Mouse (Mus musculus): Measurements from ENCODE around the gene Ccdc124. TPM values are rescaled to one million over a fixed set of nuclear protein-coding genes. Genes with fewer than 3 reads are reported as not detected.
A peak's percentile ranks its signal among the peaks of the same experiment; 100 is the strongest.
"Not testable (repeated sequence)": the region's sequence is repeated elsewhere in the genome, so short reads cannot be mapped to it uniquely, and the experiment has no call there.

The Ccdc124 gene
- polyA plus RNA-seq, 1 experiment from 2014 or later = 102 TPM

- not testable (repeated sequence) for H3K9me3 ChIP-seq (ENCODE audit: control insufficient read depth, low read depth, low read length); ATAC-seq (ENCODE audit: insufficient number of reproducible peaks, insufficient read depth, low FRiP score, low read depth)
- 74% methylated on average over 3 of the region's 3 CpGs for WGBS
Measured at GRCm38 (mm10) chr8:70822594-70822993, 51.1 kb downstream of the Ccdc124 start.

DNA sequence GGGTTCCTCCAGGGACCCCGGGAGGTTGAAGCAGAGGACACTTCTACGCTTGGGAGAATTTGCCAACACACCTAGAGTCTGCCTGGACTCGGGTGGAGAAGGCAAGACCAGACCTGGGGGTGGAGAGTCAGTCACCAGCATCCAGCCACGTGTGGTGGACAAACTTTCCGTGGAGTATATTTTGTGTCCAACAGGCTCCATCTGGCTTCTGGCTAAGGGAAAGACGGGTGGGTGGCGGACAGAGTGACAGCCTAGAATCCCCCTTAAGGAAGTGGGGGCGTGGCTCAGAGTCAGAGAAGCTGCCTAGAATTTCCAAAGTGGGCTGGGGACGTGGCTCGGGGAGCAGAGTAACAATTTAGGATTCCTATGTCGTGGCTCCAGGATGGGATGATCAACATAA, 51.7 kb downstream of the Ccdc124 start:
- Histone ChIP-seq H3K27ac (ENCODE audit: low read length) (no peak overlapping the region), H3K27me3 (ENCODE audit: control insufficient read depth, insufficient read depth, low read length) (no peaks in the 10 kb centered on the region), H3K4me1 (ENCODE audit: control insufficient read depth, insufficient read depth, low read length) (peaks cover 4% of the 10 kb centered on the region; the same call in 1 of the 2 replicates), H3K4me2 (replicated peaks; ENCODE audit: low read depth, low read length) (no peak overlapping the region), H3K4me3 (ENCODE audit: low read depth, low read length) (no peak overlapping the region), H3K9me3 (ENCODE audit: control insufficient read depth, low read depth, low read length) (0 out of 2 replicates have a peak, but pooled peaks cover 2% of the 10 kb centered on the region), H3K36me3 (ENCODE audit: control insufficient read depth, insufficient read depth, low read length) (no peaks in the 10 kb centered on the region), H3K9ac (replicated peaks; ENCODE audit: low read depth, low read length) (no peak overlapping the region)
- ATAC-seq (ENCODE audit: insufficient number of reproducible peaks, insufficient read depth, low FRiP score, low read depth) = no peak
- WGBS = 34% methylated on average over 11 of the region's 11 CpGs

More at GRCm38 (mm10) chr8:70822594-70822993, 51.1 kb downstream of the Ccdc124 start:
- not testable (repeated sequence) for H3K4me3 ChIP-seq (ENCODE audit: low read depth, low read length); H3K4me2 ChIP-seq (replicated peaks; ENCODE audit: low read depth, low read length); H3K27me3 ChIP-seq (ENCODE audit: control insufficient read depth, insufficient read depth, low read length); H3K9ac ChIP-seq (replicated peaks; ENCODE audit: low read depth, low read length); H3K27ac ChIP-seq (ENCODE audit: low read length); H3K4me1 ChIP-seq (ENCODE audit: control insufficient read depth, insufficient read depth, low read length); H3K36me3 ChIP-seq (ENCODE audit: control insufficient read depth, insufficient read depth, low read length)

DNA sequence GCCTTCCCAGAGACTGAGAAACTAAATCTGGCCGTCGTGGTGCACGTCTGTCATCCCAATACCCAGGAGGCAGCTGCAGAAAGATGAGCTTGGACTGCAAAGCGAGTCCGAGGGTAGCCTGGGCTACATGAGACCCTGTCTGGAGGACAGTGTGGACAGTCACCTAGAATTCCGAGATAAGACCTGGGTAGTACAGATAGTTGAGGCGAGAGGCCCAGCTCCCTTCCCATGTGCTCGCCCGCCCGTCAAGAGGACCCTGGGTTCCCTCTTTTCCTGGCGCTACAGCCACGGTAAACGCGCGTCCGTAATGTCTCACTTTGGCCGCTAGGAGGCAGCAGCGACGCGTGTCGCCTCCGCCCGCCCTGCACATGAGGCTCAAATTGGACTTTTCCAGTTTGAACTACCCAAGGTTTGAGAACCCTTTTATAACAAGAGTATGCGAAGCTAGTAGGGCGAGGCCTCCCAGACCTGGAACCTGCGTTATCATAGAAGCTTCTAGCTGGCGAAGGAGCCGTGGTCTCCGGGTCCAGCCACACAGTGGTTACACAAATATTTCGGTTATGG, 52.3 kb downstream of the Ccdc124 start:
- Histone ChIP-seq H3K27ac (ENCODE audit: low read length) (no peak overlapping the region), H3K27me3 (ENCODE audit: control insufficient read depth, insufficient read depth, low read length) (0 out of 2 replicates have a peak, but pooled peaks cover 2% of the 10 kb centered on the region), H3K4me1 (ENCODE audit: control insufficient read depth, insufficient read depth, low read length) (peaks cover 4% of the 10 kb centered on the region; the same call in 1 of the 2 replicates), H3K4me3 (ENCODE audit: low read depth, low read length) (no peak overlapping the region), H3K9me3 (ENCODE audit: control insufficient read depth, low read depth, low read length) (0 out of 2 replicates have a peak, but pooled peaks cover 2% of the 10 kb centered on the region), H3K4me2 (replicated peaks; ENCODE audit: low read depth, low read length) (no peak overlapping the region), H3K9ac (replicated peaks; ENCODE audit: low read depth, low read length) (no peak overlapping the region), H3K36me3 (ENCODE audit: control insufficient read depth, insufficient read depth, low read length) (no peaks in the 10 kb centered on the region)
- WGBS = 16% methylated on average over 30 of the region's 30 CpGs
- peak; percentile 25; the same call in 1 of the 2 replicates for ATAC-seq (ENCODE audit: insufficient number of reproducible peaks, insufficient read depth, low FRiP score, low read depth)

DNA sequence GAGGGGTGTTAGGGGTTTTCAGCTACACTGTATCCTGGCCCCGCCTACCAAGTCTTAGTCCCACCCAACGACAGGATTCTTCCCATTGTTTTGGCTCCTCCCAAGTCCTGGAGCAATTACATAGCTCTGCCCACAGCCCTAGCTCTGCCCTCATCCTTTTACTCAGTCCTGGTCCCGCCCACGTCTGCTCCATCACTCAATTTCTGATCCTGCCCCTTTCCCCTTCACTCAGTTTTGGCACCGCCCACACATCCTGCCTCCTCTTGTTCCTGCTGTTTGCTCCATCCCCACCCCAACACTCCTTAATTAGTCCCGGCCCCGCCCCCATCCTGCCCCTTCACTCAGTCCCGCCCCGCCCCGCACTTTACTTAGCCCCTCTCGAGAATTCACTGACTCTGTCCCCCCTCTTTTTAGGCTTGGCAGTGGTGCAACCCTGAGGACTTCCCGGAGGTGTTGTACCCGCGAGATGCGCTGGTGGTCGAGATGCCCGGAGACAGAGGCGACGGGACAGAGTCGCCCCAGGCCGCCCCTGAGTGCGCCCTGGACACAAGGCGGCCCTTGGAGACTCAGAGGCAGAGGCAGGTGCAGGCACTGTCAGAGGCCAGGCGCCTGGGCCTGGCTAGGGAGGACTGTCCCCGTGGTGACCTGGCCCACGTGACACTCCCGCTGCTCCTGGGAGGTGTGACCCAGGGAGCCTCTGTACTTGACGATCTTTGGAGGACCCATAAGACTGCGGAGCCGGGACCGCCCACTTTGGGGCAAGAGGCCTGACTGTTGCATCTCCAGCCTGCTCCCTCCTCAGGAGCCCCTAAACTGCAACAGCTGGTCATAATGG, 53.4 kb downstream of the Ccdc124 start:
- Histone ChIP-seq H3K9me3 (ENCODE audit: control insufficient read depth, low read depth, low read length) (0 out of 2 replicates have a peak, but pooled peaks cover 2% of the 10 kb centered on the region), H3K27ac (ENCODE audit: low read length) (no peak overlapping the region), H3K36me3 (ENCODE audit: control insufficient read depth, insufficient read depth, low read length) (no peaks in the 10 kb centered on the region), H3K27me3 (ENCODE audit: control insufficient read depth, insufficient read depth, low read length) (0 out of 2 replicates have a peak, but pooled peaks cover 9% of the 10 kb centered on the region), H3K9ac (replicated peaks; ENCODE audit: low read depth, low read length) (no peak overlapping the region), H3K4me2 (replicated peaks; ENCODE audit: low read depth, low read length) (peak overlapping the region; percentile 16; the same call in 1 of the 2 replicates), H3K4me3 (ENCODE audit: low read depth, low read length) (no peak overlapping the region), H3K4me1 (ENCODE audit: control insufficient read depth, insufficient read depth, low read length) (peaks cover 4% of the 10 kb centered on the region; the same call in 1 of the 2 replicates)
- peak; percentile 79 for ATAC-seq (ENCODE audit: insufficient number of reproducible peaks, insufficient read depth, low FRiP score, low read depth)
- WGBS = 3% methylated on average over 31 of the region's 31 CpGs

Small RNAs within 50 kb of the gene (microRNA-seq; reads per million reads assigned to microRNA genes)
- gene Mir7067 = not detected

Other genes starting within 250 kb of the Ccdc124 start
- gene Gdf15, start 241.5 kb downstream of the Ccdc124 start, polyA plus RNA-seq (2014; fragmentation: Nextera tagmentation; extraction: Ambion mirVana) = 0.17 and 0.24 TPM in 2 replicates
- gene Pgpep1, start 213.5 kb downstream of the Ccdc124 start, polyA plus RNA-seq (2014; fragmentation: Nextera tagmentation; extraction: Ambion mirVana) = 67.7 and 70.8 TPM in 2 replicates
- 234 and 244 TPM in 2 replicates for gene Lsm4, start 200.7 kb downstream of the Ccdc124 start, polyA plus RNA-seq (2014; fragmentation: Nextera tagmentation; extraction: Ambion mirVana)
- 78.9 and 105 TPM in 2 replicates for gene Jund, start 175.0 kb downstream of the Ccdc124 start, polyA plus RNA-seq (2014; fragmentation: Nextera tagmentation; extraction: Ambion mirVana)
- 0.06 and 0.10 TPM in 2 replicates for gene Iqcn, start 170.5 kb downstream of the Ccdc124 start, polyA plus RNA-seq (2014; fragmentation: Nextera tagmentation; extraction: Ambion mirVana)
- 0.51 and 0.63 TPM in 2 replicates for gene Gm3336, start 155.4 kb downstream of the Ccdc124 start, polyA plus RNA-seq (2014; fragmentation: Nextera tagmentation; extraction: Ambion mirVana)
- gene Pde4c, start 150.2 kb downstream of the Ccdc124 start, polyA plus RNA-seq (2014; fragmentation: Nextera tagmentation; extraction: Ambion mirVana) = 0.29 and 0.32 TPM in 2 replicates
- 27.0 and 28.7 TPM in 2 replicates for gene Rab3a, start 119.3 kb downstream of the Ccdc124 start, polyA plus RNA-seq (2014; fragmentation: Nextera tagmentation; extraction: Ambion mirVana)
- 42.8 and 43.1 TPM in 2 replicates for gene Mpv17l2, start 113.0 kb downstream of the Ccdc124 start, polyA plus RNA-seq (2014; fragmentation: Nextera tagmentation; extraction: Ambion mirVana)
- gene Pik3r2, start 97.2 kb downstream of the Ccdc124 start, polyA plus RNA-seq (2014; fragmentation: Nextera tagmentation; extraction: Ambion mirVana) = 44.5 and 45.1 TPM in 2 replicates
- gene Mast3, start 68.9 kb downstream of the Ccdc124 start, polyA plus RNA-seq (2014; fragmentation: Nextera tagmentation; extraction: Ambion mirVana) = 10.7 and 13.2 TPM in 2 replicates
- 0.59 TPM in 1 of 2 replicates, not detected in the other for gene Il12rb1, start 65.5 kb downstream of the Ccdc124 start, polyA plus RNA-seq (2014; fragmentation: Nextera tagmentation; extraction: Ambion mirVana)
- gene Arrdc2, start 34.2 kb downstream of the Ccdc124 start, polyA plus RNA-seq (2014; fragmentation: Nextera tagmentation; extraction: Ambion mirVana) = 5.8 and 8.7 TPM in 2 replicates
- 1.6 and 2.1 TPM in 2 replicates for gene Kcnn1, start 10.7 kb downstream of the Ccdc124 start, polyA plus RNA-seq (2014; fragmentation: Nextera tagmentation; extraction: Ambion mirVana)
- 4.2 and 4.8 TPM in 2 replicates for gene Slc5a5, start 18.8 kb upstream of the Ccdc124 start, polyA plus RNA-seq (2014; fragmentation: Nextera tagmentation; extraction: Ambion mirVana)
- gene Rpl18a, start 23.5 kb upstream of the Ccdc124 start, polyA plus RNA-seq (2014; fragmentation: Nextera tagmentation; extraction: Ambion mirVana) = 5,566 and 6,204 TPM in 2 replicates
- 41.5 and 42.0 TPM in 2 replicates for gene Map1s, start 32.0 kb upstream of the Ccdc124 start, polyA plus RNA-seq (2014; fragmentation: Nextera tagmentation; extraction: Ambion mirVana)

Measured in stomach, embryonic 14.5 days (tissue).